Mouse (Mus musculus) lung, embryonic 14.5 days (tissue): ENCODE results near the gene St3gal5. TPM values are rescaled to one million over a fixed set of nuclear protein-coding genes. Genes with fewer than 3 reads are reported as not detected.
"Not testable (repeated sequence)": the region's sequence is repeated elsewhere in the genome, so short reads cannot be mapped to it uniquely, and the experiment has no call there.

Experiments
- ATAC-seq: fragments of 200-750 bp; cut with Nextera tagmentation; 2 replicates; pipeline ENCODE4 v1.8.0; 2017; ENCODE audit warnings: mild to moderate bottlenecking, moderate TSS enrichment, moderate library complexity; ENCODE audit not compliant: insufficient read depth
- DNase-seq: peaks from one replicate; pipeline ENCODE4 v3.0.0-alpha.2; 2015
- H3K27ac ChIP-seq: fragments of 300-500 bp; sonication (generic); 2 replicates; pipeline ENCODE4 v1.5.1; 2014; ENCODE audit warnings: low read depth, mild to moderate bottlenecking, moderate library complexity
- H3K27me3 ChIP-seq: fragments of 300-500 bp; sonication (generic); 2 replicates; pipeline ENCODE4 v1.6.1; 2014; ENCODE audit warnings: low read length, control low read depth; ENCODE audit not compliant: insufficient read depth
- H3K36me3 ChIP-seq: fragments of 300-500 bp; sonication (generic); 2 replicates; pipeline ENCODE4 v1.6.1; 2014; ENCODE audit warnings: control low read depth; ENCODE audit not compliant: insufficient read depth
- H3K4me1 ChIP-seq: fragments of 300-500 bp; sonication (generic); 2 replicates; pipeline ENCODE4 v1.6.1; 2014; ENCODE audit warnings: antibody characterized with exemption, control low read depth; ENCODE audit not compliant: insufficient read depth
- H3K4me2 ChIP-seq: fragments of 300-500 bp; sonication (generic); 2 replicates; pipeline ENCODE4 v1.6.1; 2014; ENCODE audit warnings: mild to moderate bottlenecking
- H3K4me3 ChIP-seq: fragments of 300-500 bp; sonication (generic); 2 replicates; pipeline ENCODE4 v1.5.1; 2014; ENCODE audit warnings: low read depth, low read length
- H3K9ac ChIP-seq: fragments of 300-500 bp; sonication (generic); 2 replicates; pipeline ENCODE4 v1.6.1; 2014
- H3K9me3 ChIP-seq: fragments of 300-500 bp; sonication (generic); 2 replicates; pipeline ENCODE4 v1.6.1; 2016; ENCODE audit warnings: low read depth, low read length, control low read depth
- CTCF ChIP-seq: IDR thresholded peaks from 2 replicates; pipeline ENCODE4 v1.5.1; 2016; ENCODE audit warnings: antibody characterized with exemption, low read depth
- WGBS: fragments of 180-500 bp; shearing (Covaris S2); extraction: QIAGEN DNeasy Blood & Tissue Kit; methylation state at CpG from one replicate; pipeline ENCODE4 v1.1.7; 2014; 5-methylcytosine and 5-hydroxymethylcytosine counted together
- polyA plus RNA-seq: library from polyadenylated mRNA; unstranded; fragments of >200 nt; fragmentation: Nextera tagmentation; extraction: Ambion mirVana; gene quantifications from 2 replicates; pipeline ENCODE4 v1.2.1, GENCODE M21; 2014

The St3gal5 gene
- polyA plus RNA-seq, 1 experiment from 2014 or later = 33.8 TPM

DNA sequence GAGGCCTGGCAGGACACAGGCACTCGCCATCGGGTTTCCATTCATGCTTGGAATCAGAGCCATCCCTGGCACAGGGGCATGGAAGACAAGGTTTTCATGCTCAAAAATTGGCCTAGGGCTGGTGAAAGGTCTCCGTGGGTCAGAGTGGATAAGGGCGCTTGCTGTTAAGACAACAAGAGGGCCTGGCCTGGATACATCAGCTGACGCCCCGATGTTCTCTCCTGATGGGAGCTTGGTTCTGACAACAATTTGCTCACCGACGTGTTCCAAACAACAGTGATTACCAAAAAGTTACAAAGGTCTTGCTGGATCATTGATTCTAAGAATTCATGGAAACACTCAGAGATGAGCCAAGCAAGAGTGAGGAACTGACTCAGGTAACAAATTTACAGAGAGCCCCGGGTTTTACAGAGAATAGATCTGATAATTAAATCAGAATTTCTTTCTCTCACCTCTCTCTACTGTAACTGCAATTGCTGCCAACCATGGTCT, 38.9 kb upstream of the St3gal5 start:
- 82% methylated on average over 9 of the region's 9 CpGs for WGBS
- no peak overlapping the region for H3K27ac ChIP-seq
- ATAC-seq = no peak
- H3K4me2 ChIP-seq = no peak overlapping the region
- no peak overlapping the region for H3K4me3 ChIP-seq
- no peaks in the 10 kb centered on the region for H3K9me3 ChIP-seq
- DNase-seq = no peak
- H3K36me3 ChIP-seq = no peaks in the 10 kb centered on the region
- no peaks in the 10 kb centered on the region for H3K4me1 ChIP-seq
- H3K27me3 ChIP-seq = no peaks in the 10 kb centered on the region
- no peak for TF ChIP-seq CTCF
- H3K9ac ChIP-seq = no peak overlapping the region

DNA sequence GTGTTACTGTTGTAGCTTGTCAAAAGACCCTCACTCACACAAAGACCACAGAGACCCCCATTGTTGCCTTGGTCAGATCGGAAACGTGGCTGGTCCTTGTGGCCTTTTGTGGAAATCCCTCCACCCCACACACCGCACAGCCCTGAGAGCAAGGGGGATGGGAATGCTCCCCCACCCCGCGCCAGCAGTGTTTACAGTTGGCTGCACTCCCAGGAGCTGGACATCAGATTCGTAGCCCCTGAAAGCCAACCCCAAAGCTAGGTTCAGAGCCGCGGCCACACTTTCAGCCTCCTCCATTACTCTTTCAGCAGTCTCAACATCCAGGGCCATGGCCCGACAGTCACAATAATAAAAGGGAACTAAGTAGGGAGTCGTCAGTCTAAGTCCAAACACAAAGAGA, 36.7 kb upstream of the St3gal5 start:
- H3K9me3 ChIP-seq, H3K4me1 ChIP-seq, H3K27ac ChIP-seq, H3K27me3 ChIP-seq, H3K9ac ChIP-seq, H3K36me3 ChIP-seq, H3K4me3 ChIP-seq, H3K4me2 ChIP-seq: not testable (repeated sequence)
- peak; percentile 83 for ATAC-seq
- WGBS = 33% methylated on average over 10 of the region's 10 CpGs
- DNase-seq = peak; percentile 76

DNA sequence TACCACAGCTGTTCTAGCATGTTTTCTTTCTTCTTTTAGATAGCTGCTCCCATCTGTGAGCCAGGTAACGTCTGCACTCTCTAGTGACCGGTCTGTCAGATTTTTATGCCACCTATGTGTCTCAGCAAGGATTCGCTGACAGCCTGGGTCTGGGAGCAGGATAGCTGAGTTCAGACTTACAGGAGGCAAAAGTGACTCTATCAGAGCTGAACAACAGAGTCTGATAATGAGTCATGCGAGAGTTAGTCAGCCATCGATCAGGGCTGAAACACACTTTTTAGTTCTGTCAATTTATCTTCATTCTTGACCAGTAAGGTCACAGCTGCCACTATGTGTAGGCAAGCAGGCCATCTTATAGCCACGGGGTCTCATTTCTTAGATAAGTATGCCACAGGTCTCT, 33.7 kb upstream of the St3gal5 start:
- no peak for TF ChIP-seq CTCF
- Histone ChIP-seq H3K4me2 (no peak overlapping the region), H3K9me3 (no peaks in the 10 kb centered on the region), H3K4me3 (no peak overlapping the region), H3K4me1 (no peaks in the 10 kb centered on the region), H3K9ac (no peak overlapping the region), H3K27ac (no peak overlapping the region), H3K27me3 (no peaks in the 10 kb centered on the region), H3K36me3 (no peaks in the 10 kb centered on the region)
- 47% methylated on average over 6 of the region's 6 CpGs for whole genome bisulfite sequencing
- DNase-seq = no peak
- no peak for ATAC-seq

DNA sequence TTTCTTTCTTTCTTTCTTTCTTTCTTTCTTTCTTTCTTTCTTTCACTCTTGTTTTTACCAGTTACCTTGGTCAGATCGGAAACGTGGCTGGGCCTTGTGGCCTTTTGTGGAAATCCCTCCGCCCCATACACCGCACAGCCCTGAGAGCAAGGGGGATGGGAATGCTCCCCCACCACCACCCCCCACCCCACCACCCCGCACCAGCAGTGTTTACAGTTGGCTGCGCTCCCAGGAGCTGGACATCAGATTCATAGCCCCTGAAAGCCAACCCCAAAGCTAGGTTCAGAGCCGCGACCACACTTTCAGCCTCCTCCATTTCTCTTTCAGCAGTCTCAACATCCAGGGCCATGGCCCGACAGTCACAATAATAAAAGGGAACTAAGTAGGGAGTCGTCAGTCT, 31.4 kb upstream of the St3gal5 start:
- Histone ChIP-seq H3K27ac (no peak overlapping the region), H3K4me1 (no peaks in the 10 kb centered on the region), H3K4me2 (no peak overlapping the region), H3K9me3 (no peaks in the 10 kb centered on the region), H3K4me3 (no peak overlapping the region), H3K9ac (no peak overlapping the region), H3K27me3 (no peaks in the 10 kb centered on the region), H3K36me3 (no peaks in the 10 kb centered on the region)
- DNase-seq (peak; percentile 74), ATAC-seq (peak; percentile 86; the same call in 1 of the 2 replicates)
- WGBS = 39% methylated on average over 10 of the region's 10 CpGs
- no peak for TF ChIP-seq CTCF

DNA sequence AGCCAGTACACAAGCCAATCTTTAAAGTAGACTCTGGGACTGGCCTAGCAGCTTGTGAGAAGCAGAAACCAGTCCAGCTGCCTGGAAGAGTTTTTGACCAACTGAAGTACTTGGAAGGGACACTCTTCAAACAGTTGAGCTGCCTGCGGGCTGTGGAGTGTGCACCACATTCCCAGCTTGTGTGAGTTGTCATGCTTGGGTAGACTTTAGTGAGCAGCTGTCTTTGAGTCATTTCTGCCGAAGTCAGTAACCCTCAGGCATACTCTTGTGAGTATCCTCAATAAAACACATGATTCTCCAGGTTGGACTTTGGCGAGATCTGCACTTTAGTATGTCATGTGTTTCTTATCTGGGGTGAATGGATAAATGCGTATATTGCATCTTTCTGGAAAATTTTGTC, 29.0 kb upstream of the St3gal5 start:
- Histone ChIP-seq H3K9ac (no peak overlapping the region), H3K4me1 (no peaks in the 10 kb centered on the region), H3K36me3 (no peaks in the 10 kb centered on the region), H3K4me3 (no peak overlapping the region), H3K4me2 (no peak overlapping the region), H3K27ac (no peak overlapping the region), H3K27me3 (no peaks in the 10 kb centered on the region), H3K9me3 (no peaks in the 10 kb centered on the region)
- WGBS = 75% methylated on average over 4 of the region's 4 CpGs
- ATAC-seq (no peak), DNase-seq (no peak)
- TF ChIP-seq CTCF = no peak

DNA sequence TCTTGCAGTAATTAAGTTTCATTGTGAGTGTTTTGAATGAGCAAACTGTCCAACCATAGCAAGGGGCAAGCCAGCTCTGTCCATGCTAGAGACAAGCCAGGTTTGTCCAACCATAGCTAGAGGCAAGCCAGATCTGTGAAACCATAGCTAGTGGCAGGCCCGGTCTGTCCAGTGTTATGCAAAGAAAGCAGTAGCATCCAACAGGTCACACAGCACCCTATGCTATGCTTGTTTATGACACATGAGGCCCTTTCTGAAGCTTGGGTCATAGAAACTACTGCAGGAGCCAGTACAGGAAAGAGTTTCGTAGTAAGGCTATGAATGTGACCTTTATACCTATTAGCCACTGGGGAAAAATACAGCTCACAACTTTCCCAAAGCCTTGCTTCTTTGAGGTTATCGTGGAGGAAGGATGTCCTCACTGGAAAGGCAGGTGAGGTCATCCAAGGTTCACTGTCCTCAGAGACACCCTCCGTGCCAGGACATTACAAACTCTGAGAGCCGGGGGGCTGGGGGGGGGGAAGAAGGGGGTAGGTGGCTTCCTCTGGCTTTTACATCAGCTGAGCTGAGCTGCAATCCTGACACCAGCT, 26.0 kb upstream of the St3gal5 start:
- 41% methylated on average over 5 of the region's 5 CpGs for WGBS
- Histone ChIP-seq H3K9ac (no peak overlapping the region), H3K36me3 (no peaks in the 10 kb centered on the region), H3K27ac (no peak overlapping the region), H3K27me3 (no peaks in the 10 kb centered on the region), H3K4me1 (no peaks in the 10 kb centered on the region), H3K4me3 (no peak overlapping the region), H3K9me3 (no peaks in the 10 kb centered on the region), H3K4me2 (no peak overlapping the region)
- TF ChIP-seq CTCF = no peak
- ATAC-seq (no peak), DNase-seq (no peak)

DNA sequence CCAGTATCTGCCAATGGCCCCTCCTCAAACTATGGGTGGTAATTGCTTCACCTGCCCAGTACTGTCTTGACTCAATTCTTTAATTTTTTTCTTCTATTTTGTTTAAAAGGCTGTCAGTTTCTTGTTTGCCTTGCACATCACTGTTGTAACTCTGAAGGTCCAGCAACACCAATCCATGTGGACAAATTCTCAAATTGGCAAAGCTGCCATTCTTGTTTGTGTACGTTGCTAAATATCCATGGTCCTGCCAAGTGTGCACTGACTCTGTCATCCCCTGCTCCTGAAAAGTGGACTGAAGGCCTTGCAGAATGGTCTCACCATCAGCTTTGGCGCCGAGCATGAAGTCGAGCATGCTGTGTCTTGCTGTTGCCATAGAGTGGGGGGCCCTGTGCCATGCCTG, 23.6 kb upstream of the St3gal5 start:
- 80% methylated on average over 4 of the region's 4 CpGs for WGBS
- DNase-seq (no peak), ATAC-seq (no peak)
- H3K9me3 ChIP-seq = no peaks in the 10 kb centered on the region
- H3K4me1 ChIP-seq = no peaks in the 10 kb centered on the region
- no peak overlapping the region for H3K4me2 ChIP-seq
- TF ChIP-seq CTCF = no peak
- H3K36me3 ChIP-seq = no peaks in the 10 kb centered on the region
- no peak overlapping the region for H3K4me3 ChIP-seq
- H3K27me3 ChIP-seq = no peaks in the 10 kb centered on the region
- H3K27ac ChIP-seq = no peak overlapping the region
- no peak overlapping the region for H3K9ac ChIP-seq

DNA sequence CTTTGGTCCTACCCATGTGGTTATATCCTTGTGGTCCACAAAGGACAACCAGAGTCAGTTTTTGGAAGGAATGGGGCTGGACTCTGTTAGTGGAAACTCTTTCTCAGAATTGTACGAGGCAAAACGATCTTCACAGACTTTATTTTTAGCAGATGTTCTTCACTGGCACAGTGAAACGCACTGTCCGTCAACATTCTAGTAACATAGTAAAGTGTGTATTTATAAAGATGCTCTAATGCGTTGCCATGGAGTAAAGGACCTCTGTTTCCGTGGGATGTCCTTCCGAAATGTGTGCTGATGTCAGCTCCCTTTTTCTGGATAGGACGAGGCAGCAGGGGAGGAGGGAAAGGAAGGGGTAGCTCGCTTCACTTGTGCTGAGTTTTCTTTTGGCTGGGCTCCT, 20.9 kb upstream of the St3gal5 start:
- Histone ChIP-seq H3K36me3 (no peaks in the 10 kb centered on the region), H3K4me1 (no peaks in the 10 kb centered on the region), H3K9ac (no peak overlapping the region), H3K9me3 (no peaks in the 10 kb centered on the region), H3K4me2 (no peak overlapping the region), H3K27ac (no peak overlapping the region), H3K27me3 (no peaks in the 10 kb centered on the region), H3K4me3 (no peak overlapping the region)
- DNase-seq (no peak), ATAC-seq (no peak)
- 64% methylated on average over 9 of the region's 9 CpGs for WGBS
- TF ChIP-seq CTCF = no peak
